In the genomic region with DNA sequence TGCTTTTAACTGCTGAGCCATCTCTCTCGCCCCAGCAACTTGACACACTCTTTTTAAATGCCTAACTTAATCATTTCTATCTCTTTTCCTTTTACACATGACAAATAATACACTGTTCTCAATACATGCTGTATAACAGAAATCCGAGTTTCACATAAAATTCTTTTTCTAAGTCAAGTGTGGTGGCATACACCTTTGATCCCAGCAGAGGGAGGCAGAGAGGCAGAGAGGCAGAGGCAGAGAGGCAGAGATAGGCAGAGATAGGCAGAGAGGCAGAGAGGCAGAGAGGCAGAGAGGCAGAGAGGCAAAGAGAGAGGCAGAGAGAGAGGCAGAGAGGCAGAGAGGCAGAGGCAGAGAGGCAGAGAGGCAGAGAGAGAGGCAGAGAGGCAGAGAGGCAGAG, we compare ENCODE assay signal across 8 mouse cellular contexts. TPM values are rescaled to one million over a fixed set of nuclear protein-coding genes. Genes with fewer than 3 reads are reported as not detected.
DNase-seq lines count a peak whose midpoint lies in the region; ATAC-seq and TF ChIP-seq lines count a peak whose summit lies in the region.
"Not testable (repeated sequence)": the region's sequence is repeated elsewhere in the genome, so short reads cannot be mapped to it uniquely, and the experiment has no call there.

No protein-coding gene starts in this region.

- H3K79me2 ChIP-seq in heart, adult 2 months (replicated peaks; ENCODE audit: control insufficient read depth, insufficient read depth, low read length): not testable (repeated sequence)

- H3K4me3 ChIP-seq in heart, adult 2 months; layer of hippocampus, adult 2 months: not testable (repeated sequence)

- not testable (repeated sequence) for H3K9ac ChIP-seq in heart, adult 2 months (ENCODE audit: low read depth, low read length)

- peak; percentile 49; the same call in 1 of the 2 replicates for TF ChIP-seq CTCF in brain, embryonic 14.5 days (IDR thresholded peaks at IDR 0.05; ENCODE audit: borderline replicate concordance, extremely low read depth, insufficient read depth, insufficient read length)
- TF ChIP-seq CTCF in heart, adult 2 months (IDR thresholded peaks at IDR 0.05): peak; percentile 55
- TF ChIP-seq CTCF in layer of hippocampus, adult 2 months (conservative IDR thresholded peaks at IDR 0.05): peak; percentile 61

- WGBS in heart, adult 2 months: 81% methylated on average over 2 of the region's 2 CpGs

- not testable (repeated sequence) for H3K27me3 ChIP-seq in heart, adult 2 months (ENCODE audit: control insufficient read depth, insufficient read depth, low read length)

- not testable (repeated sequence) for TF ChIP-seq EP300 in heart, adult 2 months (IDR thresholded peaks at IDR 0.05; ENCODE audit: insufficient read depth, low read depth, low read length)

- intact Hi-C loops in heart, adult 2 months (cut with DNase I): not testable (repeated sequence)

- H3K36me3 ChIP-seq in heart, adult 2 months (ENCODE audit: control insufficient read depth, insufficient read depth, low read length): not testable (repeated sequence)

- TF ChIP-seq POLR2A in brain, embryonic 14.5 days (IDR thresholded peaks at IDR 0.05; ENCODE audit: borderline replicate concordance, extremely low read depth, insufficient read depth, insufficient read length, poor library complexity, severe bottlenecking); heart, adult 2 months (IDR thresholded peaks at IDR 0.05; ENCODE audit: insufficient read depth, low read depth, low read length): not testable (repeated sequence)

- H3K27ac ChIP-seq in heart, adult 2 months; layer of hippocampus, adult 2 months: not testable (repeated sequence)

- DNase-seq in 3T3-L1 (ENCODE audit: low read depth, low spot score) (peak; percentile 56), MEL-GATA-1-ER (ENCODE audit: extremely low read depth, low read depth) (peak; percentile 6)
- DNase-seq in brain, embryonic 14.5 days (ENCODE audit: low read depth): peak; percentile 16
- peak; percentile 10 for DNase-seq in embryo, embryonic 10 days (ENCODE audit: low spot score)
- not testable (repeated sequence) for DNase-seq in heart, adult 2 months; layer of hippocampus, adult 2 months (ENCODE audit: low spot score in 2 of 2)
- DNase-seq in thymus, postnatal 0 days (ENCODE audit: low spot score): peak; percentile 15

- not testable (repeated sequence) for H3K4me1 ChIP-seq in heart, adult 2 months (ENCODE audit: control insufficient read depth, insufficient read depth, low read length)

- ATAC-seq in megakaryocyte progenitor cell, adult 5-6 weeks (replicated peaks; ENCODE audit: poor library complexity): peak; percentile 87

RNA-seq across cellular contexts. Expression of gene Sgo1, which starts 31.7 kb away (rescaled TPM):
- polyA plus RNA-seq in brain, embryonic 14.5 days (2012; rRNA removed): 5.3 and 10.2 TPM in 2 replicates
- total RNA-seq in heart, adult 2 months (2021): under 1 TPM; 0.14 to 0.29 TPM
- 0.04 and 0.09 TPM in 2 replicates for polyA plus RNA-seq in heart, adult 2 months (2012; rRNA removed)
- total RNA-seq in layer of hippocampus, adult 2 months (2021): under 1 TPM; 0.12 to 0.15 TPM
- 34.9 and 37.3 TPM in 2 replicates for total RNA-seq in megakaryocyte progenitor cell, adult 5-6 weeks (2015)
- 71.9 and 72.8 TPM in 2 replicates for total RNA-seq in megakaryocyte progenitor cell, adult 5-6 weeks (2017)
- polyA plus RNA-seq in thymus, postnatal 0 days (2015; fragmentation: Nextera tagmentation; extraction: Ambion mirVana): 62.6 and 66.7 TPM in 2 replicates

Comparison
In these comparisons a context has a peak if more than half of its experiments do, and no peak if none do; other contexts are left out.
1. RNA of gene Sgo1, which starts 31.7 kb away (total RNA-seq): 34.9 to 72.8 TPM in megakaryocyte progenitor cell, adult 5-6 weeks; 0.14 to 0.29 TPM in heart, adult 2 months and 0.12 to 0.15 TPM in layer of hippocampus, adult 2 months; every median in the first group is over 10 times any median in the second.
2. Peak in every context shown above with its lines, with median percentiles within 50 percentile points of each other: CTCF ChIP-seq.